Mouse (Mus musculus): Measurements from ENCODE around the gene Hnrnpd. TPM values are rescaled to one million over a fixed set of nuclear protein-coding genes. Genes with fewer than 3 reads are reported as not detected.
A peak's percentile ranks its signal among the peaks of the same experiment; 100 is the strongest.

The Hnrnpd gene
- 10 to 100 TPM; 47.4 to 79.5 (median 63.1) TPM for total RNA-seq (2022)

DNA sequence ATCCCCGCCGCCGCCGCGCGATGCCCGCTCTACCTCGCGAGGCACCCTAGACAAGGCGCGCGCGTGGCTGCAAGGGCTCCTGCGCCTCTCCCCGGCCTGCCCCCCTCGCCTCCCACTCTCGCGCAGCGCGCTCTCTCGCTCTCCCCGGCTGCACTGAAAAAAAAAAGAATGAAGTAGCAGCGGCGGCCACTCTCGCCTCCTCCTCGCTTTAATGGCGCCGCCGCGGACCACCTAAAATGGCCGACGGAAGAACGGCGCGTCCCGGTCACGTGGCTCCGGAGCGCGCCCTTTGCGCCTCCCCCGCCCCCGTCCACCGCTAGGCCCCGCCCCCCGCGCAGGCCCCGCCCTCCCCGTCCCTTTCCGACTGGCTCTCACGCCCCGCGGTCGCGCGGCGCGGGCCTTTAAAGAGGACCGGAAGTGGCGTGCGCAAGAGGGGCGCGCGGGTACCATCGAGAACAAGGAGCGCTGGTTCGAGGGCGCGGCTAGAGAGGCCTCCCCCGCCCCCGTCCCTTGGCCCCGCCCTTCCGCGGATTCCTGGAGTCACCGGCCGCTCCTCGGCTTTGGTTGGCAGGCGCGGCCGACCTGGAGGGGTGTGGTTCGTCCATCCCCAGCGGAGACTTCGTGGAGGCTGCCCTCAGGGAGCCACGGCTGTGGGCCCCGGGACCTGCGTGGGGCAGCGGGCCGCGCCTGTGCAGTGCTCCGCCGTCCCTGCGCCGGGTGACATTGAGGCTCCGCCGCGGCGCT, at the start of gene Hnrnpd, which contains the start of gene 4930524J08Rik:
TSS of gene Hnrnpd (minus strand) at position 240 of the 744 bp plus-strand sequence.
TSS of gene 4930524J08Rik (plus strand) at position 363 of the 744 bp plus-strand sequence.
- peak; percentile 88 to 95 for DNase-seq (ENCODE audit: low spot score in 2 of 2)

DNA sequence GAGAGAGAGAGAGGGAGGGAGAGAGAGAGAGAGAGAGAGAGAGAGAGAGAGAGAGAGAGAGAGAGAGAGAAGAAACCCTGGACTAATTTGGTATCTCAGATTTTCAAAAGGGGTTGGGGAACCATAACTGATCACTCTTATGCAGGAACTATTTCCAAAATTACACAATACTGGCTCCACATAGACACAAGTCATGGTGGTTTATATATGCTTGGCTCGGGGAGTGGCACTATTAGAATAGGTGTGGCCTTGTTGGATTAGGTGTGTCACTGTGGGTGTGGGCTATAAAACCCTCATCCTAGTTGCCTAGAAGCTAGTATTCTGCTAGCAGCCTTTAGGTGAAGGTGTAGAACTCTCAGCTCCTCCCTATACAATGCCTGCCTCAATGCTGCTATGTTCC, 46.1 kb upstream of the Hnrnpd start:
- no peak for DNase-seq (ENCODE audit: low spot score in 2 of 2)

DNA sequence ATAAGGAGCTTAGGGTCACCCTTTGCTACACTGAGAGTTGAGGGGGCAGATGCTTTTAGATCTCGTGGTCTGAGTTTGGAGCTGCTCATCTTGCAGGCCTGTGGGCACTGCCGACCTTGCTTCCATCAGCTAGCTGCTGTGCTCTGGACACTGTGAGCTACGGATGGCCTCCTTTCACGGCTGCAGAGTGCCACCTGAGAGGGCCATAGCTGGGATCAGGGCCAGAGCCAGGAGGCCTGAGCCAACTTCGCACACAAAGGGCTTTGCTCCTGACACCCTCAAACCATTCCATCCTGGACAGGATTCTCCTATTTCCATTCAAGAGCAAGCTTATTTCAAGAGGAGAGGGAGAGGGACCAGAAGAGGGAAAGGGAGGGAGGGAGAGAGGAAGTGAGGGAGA, 45.7 kb upstream of the Hnrnpd start:
- DNase-seq (ENCODE audit: low spot score in 2 of 2), result no peak

DNA sequence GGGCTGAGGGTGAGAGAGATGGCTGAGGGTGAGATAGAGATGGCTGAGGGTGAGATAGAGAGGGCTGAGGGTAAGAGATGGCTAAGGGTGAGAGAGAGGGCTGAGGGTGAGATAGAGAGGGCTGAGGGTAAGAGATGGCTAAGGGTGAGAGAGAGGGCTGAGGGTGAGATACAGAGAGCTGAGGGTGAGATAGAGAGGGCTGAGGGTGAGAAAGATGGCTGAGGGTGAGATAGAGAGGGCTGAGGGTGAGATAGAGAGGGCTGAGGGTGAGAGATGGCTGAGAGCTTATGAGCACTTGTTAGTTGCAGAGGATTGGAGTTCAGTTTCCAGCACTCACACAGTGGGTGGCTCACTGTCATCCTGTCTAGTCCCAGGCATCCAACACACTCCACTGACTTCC, 41.4 kb upstream of the Hnrnpd start:
- no peak for DNase-seq (ENCODE audit: low spot score in 2 of 2)

DNA sequence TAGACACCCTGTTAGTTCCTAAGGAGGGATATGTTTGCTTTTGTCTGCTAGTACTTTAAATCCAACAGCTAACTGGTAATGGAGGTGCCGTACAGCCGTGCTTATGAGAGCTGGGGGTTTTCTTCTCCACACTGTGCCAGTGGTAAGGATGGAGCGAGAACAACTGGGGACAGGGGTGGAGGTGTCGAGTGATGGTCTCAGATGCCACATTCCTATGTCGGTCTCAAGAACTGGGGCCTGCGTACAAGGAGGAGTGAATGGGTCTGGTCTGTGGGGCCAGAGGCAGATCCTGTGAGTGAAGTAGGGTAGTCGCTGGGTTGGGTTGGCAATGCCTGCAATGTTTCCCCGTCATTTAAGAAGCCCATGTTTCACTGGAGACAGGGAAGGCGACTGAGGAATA, 33.9 kb upstream of the Hnrnpd start:
- no peak for DNase-seq (ENCODE audit: low spot score in 2 of 2)

DNA sequence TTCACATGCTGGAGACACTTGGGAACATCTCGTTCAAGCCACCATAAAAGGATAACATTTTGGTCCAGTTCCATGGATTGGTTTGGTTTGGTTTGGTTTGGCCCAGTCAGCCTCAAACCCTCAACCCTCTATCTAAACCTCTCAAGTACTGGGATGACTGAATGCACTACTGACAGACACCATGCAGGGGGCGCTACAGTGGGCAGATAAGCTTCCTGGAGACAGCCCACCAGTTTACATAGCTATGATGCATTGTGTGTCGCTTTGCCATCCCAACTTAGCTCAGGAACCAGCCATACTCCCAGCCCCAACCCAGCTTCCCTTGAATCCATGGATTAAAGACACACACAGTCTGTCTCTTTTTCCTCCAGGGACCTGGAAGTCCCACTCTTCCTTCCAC, 29.7 kb upstream of the Hnrnpd start:
- DNase-seq (ENCODE audit: low spot score in 2 of 2), result no peak

DNA sequence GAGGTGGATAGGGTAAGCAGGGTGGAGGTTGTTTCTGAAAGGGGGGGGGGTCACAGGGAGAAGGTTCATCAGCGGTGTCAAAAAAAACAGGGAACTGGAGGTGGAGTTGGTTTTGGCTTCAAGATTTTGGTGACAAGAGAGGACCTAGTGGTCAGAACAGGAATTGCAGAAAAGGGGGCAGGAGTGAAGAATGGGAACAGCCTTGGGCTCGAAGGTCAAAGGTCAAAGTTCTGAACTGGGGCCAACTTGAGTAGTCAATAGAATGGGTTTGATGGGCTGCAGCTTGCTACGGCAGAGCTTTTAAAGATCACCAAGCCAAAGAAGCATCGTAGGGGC, 28.3 kb upstream of the Hnrnpd start:
- no peak for DNase-seq (ENCODE audit: low spot score in 2 of 2)

DNA sequence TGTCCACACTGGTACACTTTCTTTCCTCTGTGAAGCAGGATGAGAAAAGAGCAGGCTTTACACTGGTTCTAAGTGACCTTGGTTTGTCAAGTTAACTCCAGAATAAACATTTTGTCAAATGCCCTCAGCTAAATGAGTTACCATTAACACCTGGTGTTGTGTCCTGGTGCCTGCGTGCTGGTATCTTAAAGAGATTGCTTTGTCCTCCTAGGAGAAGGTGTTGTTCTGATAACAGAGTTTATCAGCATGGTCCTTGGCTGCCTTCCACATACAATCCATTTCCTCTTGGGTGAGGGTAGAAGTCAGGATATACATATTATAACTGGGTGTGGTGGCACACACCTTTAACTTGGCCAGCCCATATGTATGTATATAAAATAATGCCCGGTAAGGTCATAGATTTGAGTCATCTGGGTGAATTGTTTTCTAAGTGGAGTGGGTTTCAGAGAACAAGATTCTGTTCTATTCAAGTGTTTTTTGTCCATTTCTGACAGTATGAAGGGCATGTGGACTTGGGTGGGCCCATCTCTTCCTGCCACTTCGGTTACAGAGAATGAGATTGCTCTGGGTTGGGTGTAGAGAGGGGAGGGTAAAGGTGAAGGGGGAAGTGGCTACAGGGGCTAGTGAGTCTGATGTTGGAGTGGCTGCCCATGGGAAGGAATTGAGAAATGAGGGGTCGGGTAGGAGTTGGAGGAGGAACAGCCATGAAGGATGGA, 27.7 kb upstream of the Hnrnpd start:
- DNase-seq (ENCODE audit: low spot score in 2 of 2), result no peak

DNA sequence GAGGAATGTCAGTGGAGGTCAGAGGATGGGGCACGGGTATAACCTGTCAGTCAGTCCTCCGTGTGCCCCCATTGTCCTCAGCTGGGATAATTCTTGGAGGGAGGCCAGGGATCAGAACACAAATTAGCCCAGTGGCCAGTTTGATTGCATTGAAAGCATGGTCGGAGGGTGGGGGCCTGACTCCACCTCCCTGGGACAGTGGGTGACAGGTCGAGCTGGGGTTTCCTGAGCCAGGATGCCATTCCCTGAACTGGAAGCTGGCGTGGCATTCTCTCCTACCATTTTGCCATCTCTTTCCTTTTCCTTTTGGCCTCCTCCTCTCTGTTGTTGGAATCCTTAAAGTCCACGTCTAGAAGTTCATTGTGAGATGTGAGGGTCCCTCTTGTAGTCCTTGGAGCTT, 27.2 kb upstream of the Hnrnpd start:
- DNase-seq (ENCODE audit: low spot score in 2 of 2), result no peak

DNA sequence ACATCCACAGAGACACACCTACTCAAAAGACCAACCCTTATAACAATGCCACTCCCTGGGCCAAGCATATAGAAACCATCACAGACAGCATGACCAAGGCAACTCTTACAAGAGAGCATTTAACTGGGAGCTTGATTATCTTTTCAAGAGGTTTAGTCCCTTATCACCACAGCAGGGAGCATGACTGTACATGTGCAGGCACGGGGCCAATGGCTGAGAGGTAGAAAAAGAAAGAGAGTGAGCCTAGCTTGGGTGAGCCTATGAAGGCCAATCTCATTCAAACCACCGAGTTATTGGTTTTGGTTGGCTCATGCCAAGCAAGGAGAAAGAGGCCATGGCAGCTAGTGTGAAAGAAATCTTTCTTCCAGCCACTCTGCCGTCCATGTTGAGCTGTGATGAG, 26.7 kb upstream of the Hnrnpd start:
- no peak for DNase-seq (ENCODE audit: low spot score in 2 of 2)

DNA sequence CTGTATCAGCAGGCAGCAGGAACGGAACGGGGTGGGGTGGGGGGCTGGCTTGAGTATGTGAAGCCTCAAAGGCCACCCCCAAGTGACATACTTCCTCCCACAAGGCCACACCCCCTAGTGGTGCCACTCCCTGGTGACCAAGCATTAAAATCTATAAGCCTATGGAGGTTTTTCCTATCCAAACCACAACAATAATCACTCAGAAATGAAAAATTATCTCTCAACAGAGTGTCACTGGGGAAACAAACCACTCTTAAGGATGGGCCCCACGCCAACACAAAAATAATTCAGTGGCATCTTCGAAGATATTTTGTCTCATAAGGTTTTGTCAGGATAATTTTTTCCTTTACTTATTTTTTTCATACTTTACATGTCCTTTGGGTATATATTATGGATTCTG, 25.2 kb upstream of the Hnrnpd start:
- DNase-seq (ENCODE audit: low spot score in 2 of 2), result no peak

DNA sequence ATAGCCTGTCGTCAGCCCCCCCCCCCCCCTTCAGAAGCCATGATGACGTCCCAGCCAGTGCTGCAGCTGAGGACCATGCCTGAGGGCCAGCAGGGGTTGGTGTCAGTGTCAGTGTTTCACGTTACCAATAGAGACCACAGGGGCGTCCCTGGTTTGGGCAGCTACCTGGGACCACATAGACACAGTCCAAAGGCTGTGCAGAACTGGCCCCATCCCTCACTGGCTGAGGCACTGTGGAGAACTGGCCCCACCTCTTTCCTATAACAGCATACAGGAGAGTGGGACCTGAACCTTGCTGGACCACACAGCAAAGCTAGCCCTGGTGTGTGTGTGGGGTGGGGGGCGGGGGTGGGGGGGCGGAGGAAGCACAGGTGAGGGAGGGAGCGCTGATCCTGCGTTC, 21.8 kb upstream of the Hnrnpd start:
- DNase-seq (ENCODE audit: low spot score in 2 of 2), result no peak

DNA sequence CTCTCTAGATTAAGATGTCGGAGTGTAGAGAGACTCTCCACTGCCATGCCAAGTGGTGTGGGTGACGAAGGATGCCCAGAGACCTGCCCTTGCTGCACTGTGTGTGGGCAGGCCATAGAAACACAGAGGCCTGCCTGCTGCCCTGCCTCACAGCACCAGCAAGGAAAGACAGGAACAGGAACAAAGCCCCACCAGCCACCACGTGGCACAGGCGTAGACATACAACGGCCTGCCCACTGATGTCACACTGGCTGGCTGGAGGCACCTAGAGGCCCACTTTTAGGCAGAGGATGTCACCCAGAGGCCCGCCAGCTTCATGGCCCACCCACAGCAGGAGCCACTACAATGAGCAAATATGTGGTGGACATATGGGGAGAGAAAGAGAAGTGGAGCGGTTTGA, 21.3 kb upstream of the Hnrnpd start:
- DNase-seq (ENCODE audit: low spot score in 2 of 2), result no peak

DNA sequence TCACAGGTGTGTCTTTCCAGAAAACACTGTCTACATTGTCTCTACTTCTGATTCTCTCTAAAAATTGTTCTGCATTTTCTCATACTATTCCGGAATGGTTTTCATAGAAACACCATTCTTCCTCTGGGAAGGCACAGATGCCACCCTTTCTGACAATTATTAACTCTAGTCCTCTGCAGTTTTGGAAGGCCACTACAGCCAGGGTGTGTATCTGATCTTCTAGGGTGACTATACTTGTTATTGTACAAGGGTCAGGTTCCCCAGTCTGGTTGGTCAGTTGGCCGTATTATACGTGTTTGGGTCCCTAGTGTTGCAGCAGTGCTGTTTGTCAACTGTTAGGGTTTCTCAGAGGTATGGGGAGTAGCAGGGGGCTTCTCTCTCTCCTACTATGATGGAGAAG, 15.9 kb upstream of the Hnrnpd start:
- DNase-seq (ENCODE audit: low spot score in 2 of 2), result no peak

DNA sequence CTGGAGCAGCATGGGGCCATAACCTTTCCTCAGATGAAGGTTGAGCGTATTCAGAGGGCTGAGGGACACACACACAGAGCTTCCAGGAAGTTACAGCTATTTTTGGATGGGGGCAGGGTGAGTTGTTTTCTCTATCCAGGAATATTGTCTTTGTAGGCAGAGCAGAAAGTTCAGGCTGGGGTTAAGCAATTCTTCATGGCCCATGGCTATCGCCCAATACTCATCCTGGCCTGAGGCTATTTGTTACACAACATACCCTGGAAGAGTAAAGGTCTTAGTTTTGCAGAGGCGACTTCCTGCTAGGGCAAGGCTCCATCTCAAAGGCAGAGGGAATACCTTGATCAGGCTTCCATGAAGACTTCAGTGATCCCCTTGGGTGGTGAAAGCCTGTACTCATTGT, 15.4 kb upstream of the Hnrnpd start:
- DNase-seq (ENCODE audit: low spot score in 2 of 2), result no peak

DNA sequence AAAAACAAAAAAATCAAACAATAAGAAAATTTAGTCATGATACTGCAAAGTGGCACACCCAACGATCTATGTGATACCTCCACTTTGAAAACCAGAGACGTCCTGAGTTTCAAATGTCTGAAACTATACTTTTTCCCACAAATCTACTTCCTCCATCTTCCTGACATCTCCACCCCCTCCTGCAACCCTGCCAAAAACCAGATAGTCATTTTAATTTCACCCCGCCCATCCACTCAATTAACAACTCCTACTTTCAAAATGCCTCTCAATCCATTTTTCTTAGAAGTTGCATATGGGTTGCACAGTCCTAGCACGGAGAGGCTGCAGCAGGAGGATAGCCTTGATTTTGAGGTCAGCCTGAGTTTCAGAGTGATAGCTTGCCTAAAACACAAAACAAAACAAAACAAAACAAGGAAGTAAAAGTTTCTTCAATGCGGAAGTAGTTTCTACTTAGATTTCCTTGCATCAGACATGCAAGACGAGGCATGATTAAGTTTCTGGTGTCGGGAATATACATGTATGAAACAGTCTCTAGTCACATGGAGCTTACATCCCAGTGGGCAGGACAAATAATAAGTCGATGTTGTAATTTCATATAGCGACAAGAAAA, 4.8 kb upstream of the Hnrnpd start:
- no peak for DNase-seq (ENCODE audit: low spot score in 2 of 2)

DNA sequence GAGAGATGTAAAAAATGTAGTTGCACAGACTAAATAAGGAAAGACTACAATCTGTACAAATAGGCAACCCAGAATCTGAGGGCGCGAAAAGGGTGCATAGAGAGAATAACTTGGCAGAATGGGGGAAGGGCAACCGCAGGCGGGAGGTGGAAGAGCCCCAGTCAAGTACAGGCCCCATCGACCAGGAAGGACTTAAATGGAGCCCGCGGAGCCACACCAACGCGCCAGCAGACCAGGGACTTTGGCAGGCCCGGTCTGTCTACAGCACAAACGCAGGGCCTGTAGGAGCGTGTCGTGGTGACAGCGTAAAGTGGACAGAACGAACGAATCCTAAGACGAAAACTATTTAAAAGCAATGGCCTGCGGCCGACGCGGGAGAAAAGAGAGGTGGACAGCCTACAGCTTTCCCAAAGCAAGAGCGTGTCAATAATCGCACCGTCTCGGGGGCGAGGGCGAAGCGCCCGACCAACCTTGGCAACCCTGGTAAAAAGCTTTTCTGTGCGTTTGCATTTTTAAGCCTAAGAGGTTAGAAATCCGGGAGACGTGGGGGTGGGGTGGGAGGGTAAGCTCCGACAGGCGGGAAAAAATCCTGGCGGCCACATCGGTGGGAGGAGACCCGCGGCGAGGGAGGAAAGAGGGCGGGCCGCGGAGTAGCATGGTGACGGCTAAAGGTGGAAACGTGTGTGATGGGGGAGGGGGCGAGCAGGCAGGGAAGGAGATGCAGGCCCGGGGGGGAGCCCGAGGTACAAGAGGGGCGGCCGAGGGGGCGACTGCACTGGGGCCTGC, 1.0 kb downstream of the Hnrnpd start:
- peak; percentile 25 to 52 for DNase-seq (ENCODE audit: low spot score in 2 of 2)

DNA sequence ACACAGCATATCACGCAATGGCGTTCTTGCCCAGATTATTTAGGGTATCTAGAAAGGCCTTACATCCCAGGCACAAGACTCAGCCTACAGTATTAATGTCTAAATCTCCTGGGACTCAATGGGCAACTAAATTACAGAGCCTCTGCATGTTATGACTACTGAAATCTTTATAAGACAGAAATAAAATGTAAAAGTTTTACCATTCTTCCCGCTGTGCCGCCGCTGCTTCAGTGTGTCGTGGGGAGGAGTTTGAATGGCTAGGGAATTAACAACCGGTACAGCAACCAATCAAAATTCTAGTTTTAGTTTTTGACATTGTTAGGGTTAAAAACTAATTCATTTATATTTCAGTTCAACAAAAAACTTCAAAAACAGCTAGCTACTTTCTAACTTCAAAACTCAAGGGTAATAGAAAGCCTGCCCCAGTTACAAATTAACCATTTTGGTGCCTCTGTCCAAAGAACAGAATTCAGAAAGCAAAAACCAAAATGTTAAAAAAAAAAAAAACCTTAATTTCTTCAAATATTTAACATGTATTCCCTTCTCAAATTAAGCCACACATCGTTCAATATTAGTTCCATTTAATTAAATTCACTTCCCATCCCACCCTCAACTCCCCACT, 2.3 kb downstream of the Hnrnpd start:
- DNase-seq (ENCODE audit: low spot score in 2 of 2), result no peak

DNA sequence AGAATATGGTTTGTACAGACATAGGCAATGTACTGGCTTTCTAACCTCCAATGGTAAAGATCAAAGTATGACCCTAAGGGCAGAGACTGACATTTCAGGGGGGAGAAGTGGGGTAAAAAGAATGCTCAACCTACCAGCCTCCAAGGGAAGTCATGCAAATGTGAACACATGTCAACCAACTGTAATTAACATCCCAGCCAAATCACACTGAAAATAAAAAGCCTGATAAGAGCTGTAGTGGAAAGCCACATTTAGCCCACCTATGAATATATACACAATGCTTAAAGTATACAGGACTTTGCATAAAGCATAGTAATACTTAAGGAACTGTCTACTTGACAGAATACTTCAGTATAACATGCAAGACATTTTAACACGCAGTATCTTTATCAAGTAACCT, 3.0 kb downstream of the Hnrnpd start:
- DNase-seq (ENCODE audit: low spot score in 2 of 2), result no peak

DNA sequence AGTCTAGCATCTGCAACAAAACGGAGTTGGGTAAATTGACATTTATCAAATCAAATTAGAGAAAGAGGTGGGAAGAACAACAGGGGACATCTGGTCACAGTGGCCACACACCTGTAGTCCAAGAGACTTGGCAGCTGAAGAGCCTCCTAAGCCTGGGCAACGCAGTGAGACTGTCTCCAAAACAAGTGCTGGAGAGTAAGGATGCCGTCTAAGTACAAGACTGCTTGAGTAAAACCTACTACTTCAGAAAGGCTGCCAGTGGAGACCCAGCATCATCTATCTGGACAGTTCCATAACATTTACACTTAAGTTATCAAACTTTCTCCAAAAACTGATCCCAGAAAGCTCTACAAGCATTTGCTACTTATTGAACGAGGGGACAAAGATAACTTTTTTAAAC, 3.7 kb downstream of the Hnrnpd start:
- no peak for DNase-seq (ENCODE audit: low spot score in 2 of 2)

DNA sequence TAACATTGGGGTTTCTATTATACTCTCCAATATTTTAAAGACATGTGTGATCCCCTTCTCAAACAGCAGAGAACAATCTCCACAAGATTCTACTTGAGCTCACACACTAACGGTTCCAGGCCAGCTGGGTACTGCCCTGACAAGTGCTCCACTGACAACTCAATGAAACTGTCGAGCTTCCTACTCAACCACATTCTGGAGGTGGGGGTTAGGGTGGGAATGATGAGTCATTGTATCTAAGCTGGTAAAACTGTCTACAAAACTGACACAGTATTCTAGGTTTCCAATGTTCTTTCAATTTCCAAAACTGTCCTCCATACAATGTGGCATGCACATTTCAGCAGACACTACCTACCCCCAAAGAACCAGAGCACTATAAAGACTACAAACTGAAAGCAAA, 4.8 kb downstream of the Hnrnpd start:
- DNase-seq (ENCODE audit: low spot score in 2 of 2), result no peak

DNA sequence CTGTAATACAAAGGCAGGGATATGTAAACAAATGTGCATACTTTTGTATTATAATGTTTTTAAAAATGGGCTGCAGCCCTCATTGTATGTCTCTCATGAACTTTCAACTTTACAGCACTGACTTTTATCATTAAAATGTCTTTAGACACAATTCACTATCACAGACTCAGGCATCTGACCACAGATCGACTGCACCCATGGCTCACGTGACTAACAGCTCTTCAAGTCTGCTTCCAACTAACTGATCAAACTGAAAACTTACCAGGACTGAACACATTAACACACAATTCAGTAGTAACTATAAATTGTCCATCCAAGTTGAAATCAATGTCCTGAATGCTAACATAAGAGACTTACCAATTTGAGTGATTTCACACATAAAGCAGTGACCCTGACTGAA, 18.8 kb downstream of the Hnrnpd start:
- DNase-seq (ENCODE audit: low spot score in 2 of 2), result no peak
